Mouse (Mus musculus) kidney, adult 8-10 months (tissue): Measurements from ENCODE around the gene Dbp.

Experiments
- DNase-seq, 2 experiments: peaks; one replicate each; pipeline ENCODE4 v3.0.0; 2022

The Dbp gene

GRCm38 (mm10) chr7:45713396-45713795, 8.5 kb downstream of the Dbp start:
- DNase-seq, result peak; percentile 46 to 58

GRCm38 (mm10) chr7:45713881-45714520, 9.1 kb downstream of the Dbp start:
- DNase-seq, result peak in 1 of 2 experiments; percentile 53

DNA sequence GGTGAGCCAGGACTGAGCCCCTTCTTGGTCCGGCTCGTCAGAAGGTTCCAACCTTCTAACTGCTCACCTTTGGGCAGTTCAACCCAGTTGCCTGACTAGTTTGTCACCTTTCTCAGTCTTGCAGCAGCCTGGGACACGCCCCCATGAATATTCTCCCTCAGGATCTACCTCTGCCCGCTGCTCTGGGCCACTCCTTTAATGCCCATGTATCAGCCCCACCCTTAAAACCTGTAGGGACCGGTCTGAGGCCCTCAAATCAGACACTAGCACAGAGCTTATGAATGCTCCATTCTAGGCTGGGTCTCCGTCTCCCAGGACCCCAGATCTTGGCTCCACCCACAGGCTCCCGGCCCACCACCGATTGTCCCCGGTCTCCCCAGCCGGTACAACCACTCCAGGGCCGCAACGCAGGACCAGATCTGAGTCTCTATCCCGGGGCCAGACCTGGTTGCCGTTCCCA, 9.8 kb downstream of the Dbp start:
- DNase-seq, result peak in 1 of 2 experiments; percentile 81

DNA sequence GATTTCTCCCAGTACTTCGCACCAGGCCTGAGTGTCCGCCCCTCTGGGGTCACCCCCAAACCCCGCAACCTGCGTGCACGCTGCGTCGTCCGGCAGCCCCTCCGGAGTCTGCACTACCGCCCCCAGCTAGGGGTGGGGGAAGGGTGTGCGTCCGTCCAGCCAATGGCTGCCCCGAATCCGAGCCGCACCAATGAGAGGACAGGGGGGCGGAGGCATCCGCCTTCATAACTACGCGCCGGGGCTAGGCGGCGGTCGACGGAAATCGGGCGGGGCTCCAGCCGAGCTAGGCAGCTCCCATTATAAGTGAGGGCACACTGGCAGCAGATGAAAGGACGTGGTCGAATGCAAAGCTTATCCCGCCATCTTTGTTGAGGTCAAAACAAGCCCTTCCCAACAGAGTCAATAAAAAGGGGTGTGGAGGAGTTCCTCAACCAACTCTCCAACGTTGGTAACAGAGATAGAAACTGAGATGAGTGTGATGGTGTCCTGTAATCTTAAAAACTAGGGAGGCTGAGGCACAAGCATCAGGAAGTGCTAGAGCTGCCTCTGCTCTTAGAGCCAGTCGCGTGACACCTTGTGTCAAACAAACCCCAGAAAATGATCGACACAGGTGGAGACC, 10.3 kb downstream of the Dbp start, which contains the start of gene Rpl18:
Gene Rpl18, plus strand, starts transcription at position 368 of the 619 bp plus-strand sequence.
- peak; percentile 98 to 99 for DNase-seq

GRCm38 (mm10) chr7:45715741-45716459, 11.0 kb downstream of the Dbp start:
- peak in 1 of 2 experiments; percentile 38 for DNase-seq

- DNase-seq, result no peak
These were observed 11.6 kb downstream of the Dbp start for GRCm38 (mm10) chr7:45716460-45716857.

DNA sequence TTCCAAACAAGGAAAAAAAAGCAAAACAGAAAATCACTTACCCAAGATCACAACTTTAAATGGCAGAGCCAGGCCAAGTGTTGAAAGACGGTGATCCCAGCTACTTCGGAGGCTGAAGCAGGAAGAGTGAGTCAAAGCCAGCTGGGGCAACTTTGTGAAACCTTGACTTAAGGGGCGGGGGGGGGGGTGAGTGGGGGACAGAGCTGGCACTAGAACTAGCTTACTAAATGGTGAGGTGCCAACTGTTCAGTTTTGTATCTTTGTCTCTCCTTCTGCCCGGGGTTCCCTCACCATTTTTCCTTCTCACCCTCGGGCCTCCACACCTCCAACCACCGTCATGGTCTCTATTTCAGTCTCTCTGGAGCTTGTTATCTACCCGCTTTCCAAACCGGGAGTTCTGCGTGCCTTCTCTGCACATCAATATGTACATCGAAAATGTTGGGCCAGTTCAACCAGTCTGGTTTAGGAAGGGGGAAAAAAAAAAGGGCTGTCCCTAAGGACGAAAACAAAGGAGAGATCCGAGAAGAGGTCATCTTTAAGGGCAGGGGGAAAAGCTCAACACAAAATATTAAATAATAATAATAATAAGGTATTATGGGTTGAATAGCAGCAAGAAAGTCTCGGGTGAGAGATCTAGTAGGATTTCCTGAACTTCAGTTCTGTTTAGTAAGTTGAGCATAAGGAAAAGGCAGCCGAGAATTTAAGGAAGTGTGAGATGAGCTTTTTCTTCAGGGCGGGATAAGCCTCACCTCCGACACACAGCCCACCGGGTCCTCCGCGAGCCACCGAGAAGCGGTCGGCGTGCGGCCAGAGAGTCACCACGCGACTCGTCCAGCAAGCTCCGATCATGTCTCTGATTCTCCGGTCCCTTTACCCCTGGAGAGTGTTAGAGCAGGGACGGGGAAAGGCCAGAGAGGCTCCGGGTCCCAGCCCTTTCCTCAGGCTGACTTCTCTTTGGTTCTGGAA, 12.3 kb downstream of the Dbp start:
- DNase-seq, result no peak

- DNase-seq, result peak; percentile 98
These were observed 13.0 kb downstream of the Dbp start, which contains the start of gene Sphk2 for GRCm38 (mm10) chr7:45717918-45718297. Gene Sphk2 (minus strand): TSS chr7:45718002.

- DNase-seq, result no peak
These were observed 13.4 kb downstream of the Dbp start for GRCm38 (mm10) chr7:45718331-45718730.

- no peak for DNase-seq
These were observed 14.3 kb downstream of the Dbp start for GRCm38 (mm10) chr7:45719180-45719579.

- DNase-seq, result no peak
These were observed 15.0 kb downstream of the Dbp start for GRCm38 (mm10) chr7:45719738-45720412.

GRCm38 (mm10) chr7:45720413-45721233, 15.7 kb downstream of the Dbp start, which contains the start of gene Fam83e:
Gene Fam83e (plus strand): TSS chr7:45721212.
- no peak for DNase-seq

DNA sequence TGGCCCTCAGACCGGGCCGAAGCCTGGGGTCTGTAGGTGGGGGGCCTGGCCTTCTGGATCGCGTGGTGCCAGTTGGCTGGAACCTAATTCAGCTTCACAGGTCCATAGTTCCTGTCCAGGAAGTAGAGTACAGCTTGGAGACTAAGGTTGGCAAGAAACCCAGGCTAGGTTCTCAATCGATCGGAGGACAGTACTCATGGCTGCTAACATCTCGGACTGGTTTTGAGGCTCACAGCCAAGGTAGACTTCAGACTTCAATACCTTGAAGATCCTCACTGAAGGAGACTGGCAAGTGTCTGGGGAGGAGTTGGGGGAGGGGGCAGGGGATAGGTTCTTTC, 16.3 kb downstream of the Dbp start:
- DNase-seq, result no peak

- no peak for DNase-seq
These were observed 16.9 kb downstream of the Dbp start for GRCm38 (mm10) chr7:45721642-45722347.

- no peak for DNase-seq
These were observed 17.4 kb downstream of the Dbp start for GRCm38 (mm10) chr7:45722348-45722713.

DNA sequence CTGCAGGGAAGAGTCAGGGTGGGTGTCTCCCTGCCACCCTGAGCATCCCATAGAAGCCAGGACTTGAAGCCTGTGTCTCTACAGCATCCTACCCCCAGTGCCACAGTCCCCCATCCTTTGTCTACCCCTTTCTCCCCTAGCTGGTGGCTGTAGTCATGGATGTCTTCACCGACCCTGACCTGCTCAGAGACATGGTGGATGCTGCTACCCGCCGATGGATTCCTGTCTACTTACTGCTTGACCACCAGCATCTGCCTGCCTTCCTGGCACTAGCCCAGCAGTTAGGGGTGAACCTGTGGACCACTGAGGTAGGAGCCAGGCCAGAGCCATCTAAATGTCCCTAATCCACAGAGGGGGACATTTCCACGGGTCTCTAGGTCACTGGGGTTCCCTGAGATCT, 18.4 kb downstream of the Dbp start:
- no peak for DNase-seq

DNA sequence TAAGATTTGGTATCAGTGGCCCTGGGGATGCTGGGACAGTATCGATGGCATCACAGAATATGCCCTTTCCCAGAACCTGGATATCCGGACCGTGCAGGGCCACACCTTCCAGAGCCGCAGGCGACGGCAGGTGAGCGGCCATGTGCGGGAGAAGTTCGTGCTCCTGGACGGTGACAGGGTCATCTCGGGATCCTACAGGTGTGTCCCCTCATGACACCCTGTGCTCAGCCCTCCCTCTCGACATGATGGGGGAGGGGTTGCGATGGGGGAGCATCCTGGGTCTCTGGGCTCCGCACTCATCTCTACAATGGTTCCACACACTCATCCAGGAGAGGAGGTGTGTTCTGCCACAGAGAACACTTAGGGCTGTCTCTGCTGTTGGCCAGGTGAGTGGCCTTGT, 18.9 kb downstream of the Dbp start:
- no peak for DNase-seq

- DNase-seq, result no peak
These were observed 20.3 kb downstream of the Dbp start for GRCm38 (mm10) chr7:45725151-45725550.

- DNase-seq, result no peak
These were observed 20.8 kb downstream of the Dbp start, which contains the start of gene Spaca4 for GRCm38 (mm10) chr7:45725713-45726112. Gene Spaca4 (minus strand): TSS chr7:45725813.

DNA sequence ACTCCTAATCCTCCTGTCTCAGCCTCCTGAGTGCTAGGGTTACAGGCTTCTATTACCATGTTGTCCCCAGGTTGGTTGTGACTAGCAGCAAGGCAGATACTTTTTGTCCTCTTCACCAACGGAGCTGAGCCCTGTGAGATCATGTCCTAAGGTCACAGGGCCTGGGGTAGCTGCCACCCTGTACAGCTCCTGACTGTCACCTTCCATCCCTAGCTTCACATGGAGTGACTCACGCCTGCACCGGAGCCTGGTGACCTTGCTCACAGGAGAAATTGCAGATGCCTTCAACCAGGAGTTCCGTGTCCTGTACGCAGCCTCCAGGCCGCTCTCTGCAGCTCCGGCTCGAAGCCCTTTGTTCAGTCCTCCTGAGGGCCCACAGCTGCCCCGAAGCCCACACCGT, 21.5 kb downstream of the Dbp start:
- no peak for DNase-seq
